In genomic region chr10:68166695-68167086, GRCm38 (mm10) we compare ENCODE assay signal across 11 mouse cellular contexts.
DNase-seq lines count a peak whose midpoint lies in the region; ATAC-seq and TF ChIP-seq lines count a peak whose summit lies in the region.
"Had no signal": no experiment of that assay in that cellular context is flagged by ENCODE, and none has a peak within 500 bp of the region (broad histone marks: within the 10 kb centered on the region; RNA-seq: fewer than 3 reads in every experiment).

No protein-coding gene starts in this region.

- intact Hi-C loops in left cerebral cortex, adult 2 months (cut with DNase I): loop anchor here (2.0 to 5.0 kb wide), 2 partner anchors 108 to 441 kb away; no protein-coding TSS in a partner anchor

- H3K27me3 ChIP-seq in heart, embryonic 13.5 days (replicated peaks): no peaks in the 10 kb centered on the region
- H3K27me3 ChIP-seq: liver, embryonic 12.5 days; neural tube, embryonic 12.5 days had no signal

- TF ChIP-seq CTCF in left cerebral cortex, adult 2 months (IDR thresholded peaks at IDR 0.05): no peak

- WGBS in heart, embryonic 13.5 days: 68% methylated on average over 2 of the region's 2 CpGs
- 89% methylated on average over 2 of the region's 2 CpGs for WGBS in macrophage (ENCODE audit: missing documents)

- H3K36me3 ChIP-seq in heart, embryonic 13.5 days: no peaks in the 10 kb centered on the region; the same call in 1 of the 2 replicates
- no peaks in the 10 kb centered on the region for H3K36me3 ChIP-seq in macrophage (ENCODE audit: inconsistent target)
- H3K36me3 ChIP-seq: liver, embryonic 12.5 days; neural tube, embryonic 12.5 days had no signal

- H3K4me2 ChIP-seq in heart, embryonic 13.5 days: no peak overlapping the region
- H3K4me2 ChIP-seq: liver, embryonic 12.5 days; neural tube, embryonic 12.5 days had no signal

- H3K9ac ChIP-seq in heart, embryonic 13.5 days: no peak overlapping the region
- H3K9ac ChIP-seq: liver, embryonic 12.5 days; neural tube, embryonic 12.5 days had no signal

- H3K4me3 ChIP-seq in heart, embryonic 13.5 days: no peak overlapping the region
- no peak overlapping the region for H3K4me3 ChIP-seq in left cerebral cortex, adult 2 months
- H3K4me3 ChIP-seq in macrophage (ENCODE audit: inconsistent target): no peak overlapping the region
- H3K4me3 ChIP-seq: liver, embryonic 12.5 days; neural tube, embryonic 12.5 days had no signal

- no peak for DNase-seq in heart, adult 9 months (ENCODE audit: low spot score in 2 of 2)
- DNase-seq in left cerebral cortex, adult 2 months (ENCODE audit: extremely low spot score in 1 of 2, low spot score in 2 of 2): no peak
- no peak for DNase-seq in left cerebral cortex, adult 8-10 months (ENCODE audit: low spot score in 2 of 2)
- DNase-seq in thymus, adult 18-20 months: no peak
- no peak for DNase-seq in layer of hippocampus, adult 18-20 months (ENCODE audit: low spot score in 2 of 2)
- DNase-seq: cerebellum, postnatal 25 days had no signal

- H3K79me2 ChIP-seq in macrophage (ENCODE audit: inconsistent target): peaks cover 88% of the 10 kb centered on the region; the same call in 1 of the 2 replicates

- ATAC-seq in heart, embryonic 13.5 days (ENCODE audit: extremely low read depth, insufficient number of reproducible peaks, low FRiP score, low TSS enrichment): no peak
- peak; percentile 63 for ATAC-seq in common myeloid progenitor, adult 5-6 weeks (replicated peaks; ENCODE audit: low read depth, poor library complexity, severe bottlenecking)
- ATAC-seq: liver, embryonic 12.5 days had no signal

- H3K27ac ChIP-seq in heart, embryonic 13.5 days (replicated peaks): peak overlapping the region; percentile 89
- peak overlapping the region; percentile 88 for H3K27ac ChIP-seq in left cerebral cortex, adult 2 months
- peak overlapping the region; percentile 25; the same call in 1 of the 2 replicates for H3K27ac ChIP-seq in macrophage
- H3K27ac ChIP-seq: liver, embryonic 12.5 days; neural tube, embryonic 12.5 days had no signal

- peaks cover 72% of the 10 kb centered on the region for H3K4me1 ChIP-seq in heart, embryonic 13.5 days

- no peaks in the 10 kb centered on the region for H3K9me3 ChIP-seq in heart, embryonic 13.5 days
- H3K9me3 ChIP-seq: liver, embryonic 12.5 days; neural tube, embryonic 12.5 days had no signal

Comparison
In these comparisons a context has a peak if more than half of its experiments do, and no peak if none do; other contexts are left out.
1. H3K27ac ChIP-seq: peak in every context shown above with its lines; median percentile 89 in heart, embryonic 13.5 days; 88 in left cerebral cortex, adult 2 months; 25 in macrophage.